Mouse (Mus musculus): ENCODE measurements at regions not wholly inside any gene's neighbourhood (a gene's known extent, or its start where the extent isn't known, plus 50 kb on each side); places are given as distances from the start of the nearest gene placed in this dataset.

DNA sequence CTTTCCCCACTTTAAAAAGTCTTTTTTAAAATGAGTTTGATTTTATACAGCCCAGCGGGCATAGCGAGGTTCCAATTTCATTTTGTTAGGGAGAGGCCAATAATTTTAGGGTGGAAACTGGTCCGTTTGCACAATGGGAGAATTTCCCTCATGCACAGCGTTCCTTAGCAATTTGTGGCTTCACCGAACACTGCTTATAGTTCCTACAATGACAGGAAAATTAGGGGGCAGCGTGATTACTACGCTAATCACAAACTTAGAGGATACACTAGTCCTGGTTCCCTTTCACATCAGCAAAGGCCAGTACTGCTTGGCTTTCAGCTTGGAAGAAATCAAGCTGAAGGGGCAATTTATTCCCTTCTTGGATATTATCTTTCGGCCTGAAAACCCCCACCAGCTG is 745.1 kb upstream of the Gm19410 start:
- ATAC-seq (ENCODE audit: insufficient read depth, low read depth) (no peak), DNase-seq (ENCODE audit: low spot score) (no peak)
- 94% methylated on average over 8 of the region's 8 CpGs for WGBS
- Histone ChIP-seq H3K4me3 (ENCODE audit: low read depth, low read length) (no peak overlapping the region), H3K27me3 (ENCODE audit: control insufficient read depth, insufficient read depth, low read length) (no peaks in the 10 kb centered on the region), H3K4me2 (ENCODE audit: low read depth, low read length) (no peak overlapping the region), H3K9ac (replicated peaks; ENCODE audit: low read depth, low read length) (no peak overlapping the region), H3K4me1 (ENCODE audit: control insufficient read depth, insufficient read depth) (peaks cover 7% of the 10 kb centered on the region; the same call in 1 of the 2 replicates), H3K27ac (ENCODE audit: low read depth) (no peak overlapping the region), H3K36me3 (replicated peaks; ENCODE audit: control insufficient read depth, insufficient read depth, low read length) (no peaks in the 10 kb centered on the region), H3K9me3 (replicated peaks; ENCODE audit: control insufficient read depth, low read length) (peaks cover 10% of the 10 kb centered on the region)
- TF ChIP-seq CTCF (IDR thresholded peaks at IDR 0.05; ENCODE audit: low read depth) (no peak), EP300 (IDR thresholded peaks at IDR 0.05; ENCODE audit: low read depth) (no peak)

DNA sequence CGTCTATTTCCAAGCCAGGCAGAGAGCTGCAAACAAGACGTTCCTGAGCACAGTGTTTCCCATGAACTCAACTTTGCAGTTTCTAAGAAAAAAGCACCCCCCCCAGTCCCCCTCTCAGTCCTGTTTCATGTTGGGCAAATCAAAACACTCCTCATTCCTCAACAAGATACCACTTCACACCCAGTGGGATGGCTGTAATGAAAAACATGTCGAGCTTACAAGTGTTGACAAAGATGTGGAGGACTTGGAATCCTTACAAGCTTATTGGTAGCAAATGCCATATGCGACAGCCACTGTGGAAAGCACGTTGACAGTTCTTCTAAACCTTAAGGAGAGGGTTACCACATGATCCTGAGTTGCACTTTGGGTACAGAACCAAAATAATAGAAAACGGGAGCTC is 742.9 kb upstream of the Gm19410 start:
- ATAC-seq (ENCODE audit: insufficient read depth, low read depth): peak; percentile 74
- H3K4me2 ChIP-seq (ENCODE audit: low read depth, low read length): no peak overlapping the region
- TF ChIP-seq CTCF (IDR thresholded peaks at IDR 0.05; ENCODE audit: low read depth) (no peak), EP300 (IDR thresholded peaks at IDR 0.05; ENCODE audit: low read depth) (no peak)

DNA sequence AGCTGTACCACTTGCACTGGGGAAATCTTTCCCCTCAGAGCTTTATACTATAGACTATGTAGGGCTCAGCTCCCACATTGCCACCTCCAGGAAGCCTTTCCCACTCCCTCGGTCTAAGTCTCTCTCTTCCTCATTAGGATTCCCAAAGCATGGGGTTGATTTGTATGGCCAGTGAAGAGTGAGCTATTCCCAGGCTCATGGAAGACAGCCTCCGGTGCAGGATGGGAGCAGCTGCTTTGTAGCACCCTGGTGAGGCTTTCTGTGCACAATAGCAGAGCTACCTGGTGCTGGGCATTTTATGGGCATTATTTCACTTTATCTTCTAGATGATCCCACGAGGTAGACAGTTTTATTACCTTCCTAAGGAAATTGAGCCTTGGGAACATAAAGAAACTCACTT is 717.8 kb upstream of the Gm19410 start:
- no peak overlapping the region for H3K9ac ChIP-seq (replicated peaks; ENCODE audit: low read depth, low read length)
- ATAC-seq (ENCODE audit: insufficient read depth, low read depth): no peak
- 65% methylated on average over 3 of the region's 3 CpGs for WGBS
- no peak for TF ChIP-seq CTCF (IDR thresholded peaks at IDR 0.05; ENCODE audit: low read depth)
- TF ChIP-seq EP300 (IDR thresholded peaks at IDR 0.05; ENCODE audit: low read depth): no peak
- H3K4me2 ChIP-seq (ENCODE audit: low read depth, low read length): no peak overlapping the region
- H3K36me3 ChIP-seq (replicated peaks; ENCODE audit: control insufficient read depth, insufficient read depth, low read length): no peaks in the 10 kb centered on the region
- no peaks in the 10 kb centered on the region for H3K27me3 ChIP-seq (ENCODE audit: control insufficient read depth, insufficient read depth, low read length)
- no peak overlapping the region for H3K27ac ChIP-seq (ENCODE audit: low read depth)
- no peak overlapping the region for H3K4me3 ChIP-seq (ENCODE audit: low read depth, low read length)
- no peak for DNase-seq (ENCODE audit: low spot score)
- H3K4me1 ChIP-seq (ENCODE audit: control insufficient read depth, insufficient read depth): no peaks in the 10 kb centered on the region
- no peaks in the 10 kb centered on the region for H3K9me3 ChIP-seq (replicated peaks; ENCODE audit: control insufficient read depth, low read length)

More for the DNA sequence above, 742.9 kb upstream of the Gm19410 start:
- H3K9me3 ChIP-seq (replicated peaks; ENCODE audit: control insufficient read depth, low read length): peaks cover 6% of the 10 kb centered on the region
- H3K27me3 ChIP-seq (ENCODE audit: control insufficient read depth, insufficient read depth, low read length): no peaks in the 10 kb centered on the region
- peak overlapping the region; percentile 26 for H3K27ac ChIP-seq (ENCODE audit: low read depth)
- H3K36me3 ChIP-seq (replicated peaks; ENCODE audit: control insufficient read depth, insufficient read depth, low read length): no peaks in the 10 kb centered on the region
- DNase-seq (ENCODE audit: low spot score): peak; percentile 54
- H3K4me3 ChIP-seq (ENCODE audit: low read depth, low read length): no peak overlapping the region
- WGBS: 20% methylated on average over 6 of the region's 6 CpGs
- peaks cover 7% of the 10 kb centered on the region; the same call in 1 of the 2 replicates for H3K4me1 ChIP-seq (ENCODE audit: control insufficient read depth, insufficient read depth)
- H3K9ac ChIP-seq (replicated peaks; ENCODE audit: low read depth, low read length): no peak overlapping the region

DNA sequence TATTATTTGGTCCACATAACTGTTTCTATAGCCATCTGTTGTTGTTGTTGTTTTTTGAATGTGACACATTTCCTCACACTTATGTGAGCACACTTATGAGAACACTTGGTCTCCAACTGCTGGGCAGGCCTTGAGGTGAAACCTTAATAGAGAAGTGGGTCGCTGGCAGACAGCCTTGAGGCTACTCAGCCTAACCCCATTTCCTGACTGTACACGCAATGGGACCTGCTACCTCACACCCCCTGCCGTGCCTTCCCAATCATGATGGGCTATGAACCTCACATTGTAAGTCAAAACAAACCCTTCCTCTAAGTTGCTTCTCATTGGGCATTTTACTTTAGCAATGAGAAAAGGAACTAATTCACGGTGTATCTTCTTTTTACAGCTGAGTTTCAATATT is 712.1 kb upstream of the Gm19410 start:
- no peaks in the 10 kb centered on the region for H3K36me3 ChIP-seq (replicated peaks; ENCODE audit: control insufficient read depth, insufficient read depth, low read length)
- no peak for ATAC-seq (ENCODE audit: insufficient read depth, low read depth)
- no peaks in the 10 kb centered on the region for H3K9me3 ChIP-seq (replicated peaks; ENCODE audit: control insufficient read depth, low read length)
- no peak overlapping the region for H3K9ac ChIP-seq (replicated peaks; ENCODE audit: low read depth, low read length)
- no peak overlapping the region for H3K4me2 ChIP-seq (ENCODE audit: low read depth, low read length)
- no peak overlapping the region for H3K4me3 ChIP-seq (ENCODE audit: low read depth, low read length)
- H3K4me1 ChIP-seq (ENCODE audit: control insufficient read depth, insufficient read depth): no peaks in the 10 kb centered on the region
- WGBS: 84% methylated on average over 4 of the region's 4 CpGs
- no peak for TF ChIP-seq CTCF (IDR thresholded peaks at IDR 0.05; ENCODE audit: low read depth)
- TF ChIP-seq EP300 (IDR thresholded peaks at IDR 0.05; ENCODE audit: low read depth): no peak
- no peaks in the 10 kb centered on the region for H3K27me3 ChIP-seq (ENCODE audit: control insufficient read depth, insufficient read depth, low read length)
- no peak for DNase-seq (ENCODE audit: low spot score)
- H3K27ac ChIP-seq (ENCODE audit: low read depth): no peak overlapping the region

DNA sequence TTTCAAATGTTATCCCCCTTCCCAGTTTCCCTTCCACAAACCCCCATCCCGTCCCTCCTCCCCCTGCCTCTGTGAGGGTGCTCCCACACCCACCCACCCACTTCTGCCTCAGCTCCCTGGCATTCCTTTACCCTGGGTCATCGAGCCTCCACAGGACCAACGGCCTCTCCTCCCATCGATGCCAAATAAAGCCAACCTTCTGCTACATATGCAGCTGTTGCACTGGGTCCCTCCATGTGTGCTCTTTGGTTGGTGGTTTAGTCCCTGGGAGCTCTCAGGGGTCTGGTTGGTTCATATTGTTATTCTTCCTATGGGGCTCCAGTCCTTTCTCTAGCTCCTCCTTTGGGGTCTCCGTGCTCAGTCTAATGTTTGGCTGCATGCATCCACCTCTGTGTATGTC is 704.5 kb upstream of the Gm19410 start:
- no peak for ATAC-seq (ENCODE audit: insufficient read depth, low read depth)
- Histone ChIP-seq H3K9ac (replicated peaks; ENCODE audit: low read depth, low read length) (no peak overlapping the region), H3K27ac (ENCODE audit: low read depth) (no peak overlapping the region), H3K36me3 (replicated peaks; ENCODE audit: control insufficient read depth, insufficient read depth, low read length) (no peaks in the 10 kb centered on the region), H3K27me3 (ENCODE audit: control insufficient read depth, insufficient read depth, low read length) (no peaks in the 10 kb centered on the region), H3K4me3 (ENCODE audit: low read depth, low read length) (no peak overlapping the region), H3K4me2 (ENCODE audit: low read depth, low read length) (no peak overlapping the region), H3K4me1 (ENCODE audit: control insufficient read depth, insufficient read depth) (no peaks in the 10 kb centered on the region), H3K9me3 (replicated peaks; ENCODE audit: control insufficient read depth, low read length) (no peaks in the 10 kb centered on the region)
- no peak for DNase-seq (ENCODE audit: low spot score)
- 76% methylated on average over 5 of the region's 5 CpGs for WGBS
- TF ChIP-seq EP300 (IDR thresholded peaks at IDR 0.05; ENCODE audit: low read depth): no peak

DNA sequence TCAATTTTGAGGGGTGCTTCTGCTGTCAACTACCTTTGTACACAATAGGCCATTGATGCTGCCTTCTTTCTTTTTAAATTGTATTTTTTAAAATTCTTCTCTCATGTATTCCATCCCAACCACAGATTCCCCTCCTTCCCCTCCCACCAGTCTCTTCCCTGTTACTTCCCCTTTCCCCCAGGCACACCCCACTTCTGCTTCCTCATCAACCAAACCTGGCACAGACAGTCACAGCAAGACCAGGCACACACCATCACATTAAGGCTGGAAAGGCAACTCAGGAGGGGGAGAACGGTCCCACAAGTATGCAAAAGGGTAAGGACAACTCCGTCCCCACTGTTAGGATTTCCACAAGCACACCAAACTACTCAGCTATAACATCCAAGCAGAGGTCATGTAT is 697.4 kb upstream of the Gm19410 start:
- ATAC-seq (ENCODE audit: insufficient read depth, low read depth) (no peak), DNase-seq (ENCODE audit: low spot score) (no peak)
- no peaks in the 10 kb centered on the region for H3K4me1 ChIP-seq (ENCODE audit: control insufficient read depth, insufficient read depth)
- H3K27ac ChIP-seq (ENCODE audit: low read depth): no peak overlapping the region
- no peaks in the 10 kb centered on the region for H3K36me3 ChIP-seq (replicated peaks; ENCODE audit: control insufficient read depth, insufficient read depth, low read length)
- WGBS: 82% methylated on average over 2 of the region's 2 CpGs
- TF ChIP-seq EP300 (IDR thresholded peaks at IDR 0.05; ENCODE audit: low read depth): no peak
- TF ChIP-seq CTCF (IDR thresholded peaks at IDR 0.05; ENCODE audit: low read depth): no peak
- no peaks in the 10 kb centered on the region for H3K9me3 ChIP-seq (replicated peaks; ENCODE audit: control insufficient read depth, low read length)
- H3K9ac ChIP-seq (replicated peaks; ENCODE audit: low read depth, low read length): no peak overlapping the region
- no peaks in the 10 kb centered on the region for H3K27me3 ChIP-seq (ENCODE audit: control insufficient read depth, insufficient read depth, low read length)
- H3K4me3 ChIP-seq (ENCODE audit: low read depth, low read length): no peak overlapping the region
- H3K4me2 ChIP-seq (ENCODE audit: low read depth, low read length): no peak overlapping the region
